Mouse (Mus musculus): ENCODE measurements around the gene Anp32e.

GRCm38 (mm10) chr3:95925087-95925486, 4.0 kb upstream of the Anp32e start:
- TF ChIP-seq CTCF (IDR thresholded peaks at IDR 0.05; ENCODE audit: low read depth) (no peak), EP300 (optimal IDR thresholded peaks at IDR 0.05) (no peak)

All from stomach, postnatal 0 days (tissue).